Mouse (Mus musculus): ENCODE results near the gene Gm3594. TPM values are rescaled to one million over a fixed set of nuclear protein-coding genes. Genes with fewer than 3 reads are reported as not detected.

Gm3594 gene
- total RNA-seq (2023) = not detected

GRCm38 (mm10) chr14:6444511-6444910 is at the start of gene Gm3594:
TSS of gene Gm3594 (minus strand) at chr14:6444611.

GRCm38 (mm10) chr14:6412382-6412781 is 32.0 kb downstream of the Gm3594 start, which contains the start of gene Gm3591:
TSS of gene Gm3591 (minus strand) at chr14:6412482.

GRCm38 (mm10) chr14:6390219-6390618 is 54.2 kb downstream of the Gm3594 start, which contains the start of gene Gm16440:
TSS of gene Gm16440 (minus strand) at chr14:6390319.

Other genes with a start within 250 kb of the Gm3594 start
- not detected for gene Gm21560, start 225.3 kb downstream of the Gm3594 start, total RNA-seq (2023)
- gene Gm3411, start 157.4 kb downstream of the Gm3594 start, total RNA-seq (2023) = not detected
- gene Gm21103, start 139.8 kb downstream of the Gm3594 start, total RNA-seq (2023) = not detected
- not detected for gene Gm3618, start 100.9 kb downstream of the Gm3594 start, total RNA-seq (2023)
- gene Gm16440, start 54.3 kb downstream of the Gm3594 start, total RNA-seq (2023) = not detected
- not detected for gene Gm3591, start 32.1 kb downstream of the Gm3594 start, total RNA-seq (2023)
- gene Gm8356, start 92.7 kb upstream of the Gm3594 start, total RNA-seq (2023) = not detected
- not detected for gene Gm3629, start 146.0 kb upstream of the Gm3594 start, total RNA-seq (2023)
- not detected for gene Gm3460, start 177.8 kb upstream of the Gm3594 start, total RNA-seq (2023)
- not detected for gene Gm10251, start 239.6 kb upstream of the Gm3594 start, total RNA-seq (2023)